Mouse (Mus musculus) erythroblast, embryonic 14.5 days (primary cell): ENCODE data around the gene Gm6525.

ENCODE experiments used
- GATA1 ChIP-seq: IDR thresholded peaks from 2 replicates; pipeline ENCODE4 v1.6.1; 2012; ENCODE audit warnings: low read length, inconsistent platforms, mixed read lengths
- TAL1 ChIP-seq: IDR thresholded peaks from 3 replicates; pipeline ENCODE4 v1.6.1; 2012; ENCODE audit warnings: low read length, inconsistent platforms, mixed read lengths

DNA sequence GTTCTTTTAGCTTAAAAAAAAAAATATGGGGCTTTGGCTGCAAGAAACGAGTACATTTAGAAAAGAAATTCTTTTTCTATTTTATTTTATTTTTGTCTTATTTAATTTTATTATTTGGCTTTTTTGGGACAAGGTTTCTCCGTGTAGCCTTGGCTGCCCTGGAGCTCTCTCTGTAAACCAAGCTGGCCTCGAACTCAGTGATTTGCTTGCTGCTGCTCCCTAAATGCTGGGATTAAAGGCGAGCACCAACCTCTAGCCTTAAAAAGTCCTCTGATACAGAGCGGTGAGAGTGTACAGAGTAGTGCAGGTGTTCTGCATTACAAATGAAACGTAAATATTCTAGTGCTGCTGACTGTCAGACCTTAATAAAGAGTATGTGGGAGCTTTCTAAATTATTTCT is 17.8 kb upstream of the Gm6525 start:
- TF ChIP-seq GATA1 (no peak), TAL1 (no peak)
